Mouse (Mus musculus) midbrain, embryonic 15.5 days (tissue): ENCODE results near the gene AC134908.4. TPM values are rescaled to one million over a fixed set of nuclear protein-coding genes. Genes with fewer than 3 reads are reported as not detected.

ENCODE experiments used
- ATAC-seq: fragments of 200-750 bp; cut with Nextera tagmentation; replicated peaks from 2 replicates; pipeline ENCODE4 v1.8.0; 2017; ENCODE audit warnings: moderate TSS enrichment
- H3K27ac ChIP-seq: fragments of 300-500 bp; sonication (generic); 2 replicates; pipeline ENCODE4 v1.5.1; 2015; ENCODE audit warnings: mild to moderate bottlenecking, inconsistent platforms
- H3K27me3 ChIP-seq: fragments of 300-500 bp; sonication (generic); replicated peaks from 2 replicates; pipeline ENCODE4 v1.6.1; 2015; ENCODE audit warnings: inconsistent platforms
- H3K36me3 ChIP-seq: fragments of 300-500 bp; sonication (generic); replicated peaks from 2 replicates; pipeline ENCODE4 v1.6.1; 2015; ENCODE audit warnings: inconsistent platforms
- H3K4me1 ChIP-seq: fragments of 300-500 bp; sonication (generic); 2 replicates; pipeline ENCODE4 v1.6.1; 2015; ENCODE audit warnings: inconsistent platforms
- H3K4me2 ChIP-seq: fragments of 300-500 bp; sonication (generic); 2 replicates; pipeline ENCODE4 v1.6.1; 2015; ENCODE audit warnings: inconsistent platforms, mild to moderate bottlenecking, moderate library complexity
- H3K4me3 ChIP-seq: fragments of 300-500 bp; sonication (generic); 2 replicates; pipeline ENCODE4 v1.5.1; 2015; ENCODE audit warnings: mild to moderate bottlenecking, inconsistent platforms
- H3K9ac ChIP-seq: fragments of 300-500 bp; sonication (generic); 2 replicates; pipeline ENCODE4 v1.6.1; 2015; ENCODE audit warnings: mild to moderate bottlenecking, inconsistent platforms
- H3K9me3 ChIP-seq: fragments of 300-500 bp; sonication (generic); 2 replicates; pipeline ENCODE4 v1.6.1; 2016; ENCODE audit warnings: inconsistent platforms
- WGBS: fragments of 180-500 bp; shearing (Covaris S2); methylation state at CpG from one replicate; pipeline ENCODE4 v1.1.7; 2015; ENCODE audit warnings: mixed read lengths; 5-methylcytosine and 5-hydroxymethylcytosine counted together
- polyA plus RNA-seq: library from polyadenylated mRNA; unstranded; fragments of >200 nt; fragmentation: Nextera tagmentation; extraction: Ambion mirVana; gene quantifications from 2 replicates; pipeline ENCODE4 v1.2.1, GENCODE M21; 2015

AC134908.4 gene
- polyA plus RNA-seq, 1 experiment from 2014 or later, result 1.3 TPM

- H3K4me1 ChIP-seq, result peaks cover 84% of the 10 kb centered on the region
- WGBS, result 36% methylated on average over 8 of the region's 8 CpGs
- peak overlapping the region; percentile 66 for H3K4me3 ChIP-seq
- peak overlapping the region; percentile 91 for H3K27ac ChIP-seq
- H3K4me2 ChIP-seq, result peak overlapping the region; percentile 80
- no peaks in the 10 kb centered on the region for H3K9me3 ChIP-seq
- H3K27me3 ChIP-seq, result no peaks in the 10 kb centered on the region
- peak overlapping the region; percentile 86 for H3K9ac ChIP-seq
- ATAC-seq, result no peak
- 0 out of 2 replicates have a peak, but pooled peaks cover 31% of the 10 kb centered on the region for H3K36me3 ChIP-seq
Observed at GRCm38 (mm10) chr17:25829558-25830017, 34.1 kb upstream of the AC134908.4 start.

- ATAC-seq, result peak; percentile 59
- Histone ChIP-seq H3K4me3 (peak within 1 kb of the TSS; percentile 66), H3K9ac (peak within 1 kb of the TSS; percentile 86), H3K4me2 (peak within 1 kb of the TSS; percentile 80), H3K27ac (peak within 1 kb of the TSS; percentile 91), H3K36me3 (0 out of 2 replicates have a peak, but pooled peaks cover 31% of the 10 kb centered on the region), H3K27me3 (no peaks in the 10 kb centered on the region), H3K4me1 (peaks cover 84% of the 10 kb centered on the region), H3K9me3 (no peaks in the 10 kb centered on the region)
- 1% methylated on average over 32 of the region's 32 CpGs for WGBS
Observed at GRCm38 (mm10) chr17:25828712-25829557, 33.5 kb upstream of the AC134908.4 start, which contains the start of gene Jmjd8. Gene Jmjd8, plus strand, starts transcription at chr17:25828867.

- H3K4me1 ChIP-seq, result peaks cover 82% of the 10 kb centered on the region
- 83% methylated on average over 8 of the region's 8 CpGs for WGBS
Observed at GRCm38 (mm10) chr17:25828223-25828594, 32.8 kb upstream of the AC134908.4 start.

GRCm38 (mm10) chr17:25827546-25828222, 32.2 kb upstream of the AC134908.4 start:
- H3K4me1 ChIP-seq, result peaks cover 82% of the 10 kb centered on the region
- 92% methylated on average over 22 of the region's 22 CpGs for WGBS
- 0 out of 2 replicates have a peak overlapping the region, but pooled peaks have one; percentile 66 for H3K4me3 ChIP-seq
- H3K27me3 ChIP-seq, result no peaks in the 10 kb centered on the region
- H3K27ac ChIP-seq, result peak overlapping the region; percentile 91
- peak overlapping the region; percentile 86; the same call in 1 of the 2 replicates for H3K9ac ChIP-seq
- peak overlapping the region; percentile 80; the same call in 1 of the 2 replicates for H3K4me2 ChIP-seq
- H3K9me3 ChIP-seq, result no peaks in the 10 kb centered on the region
- H3K36me3 ChIP-seq, result 0 out of 2 replicates have a peak, but pooled peaks cover 31% of the 10 kb centered on the region
- no peak for ATAC-seq

More at GRCm38 (mm10) chr17:25828223-25828594, 32.8 kb upstream of the AC134908.4 start:
- no peaks in the 10 kb centered on the region for H3K27me3 ChIP-seq
- H3K4me2 ChIP-seq, result peak overlapping the region; percentile 80
- 0 out of 2 replicates have a peak, but pooled peaks cover 31% of the 10 kb centered on the region for H3K36me3 ChIP-seq
- ATAC-seq, result no peak
- H3K4me3 ChIP-seq, result peak overlapping the region; percentile 66
- H3K27ac ChIP-seq, result peak overlapping the region; percentile 91
- H3K9ac ChIP-seq, result peak overlapping the region; percentile 86; the same call in 1 of the 2 replicates
- H3K9me3 ChIP-seq, result no peaks in the 10 kb centered on the region

- ATAC-seq, result no peak
- Histone ChIP-seq H3K4me2 (no peak overlapping the region), H3K36me3 (0 out of 2 replicates have a peak, but pooled peaks cover 31% of the 10 kb centered on the region), H3K4me3 (no peak overlapping the region), H3K9me3 (no peaks in the 10 kb centered on the region), H3K4me1 (peaks cover 79% of the 10 kb centered on the region), H3K27ac (no peak overlapping the region), H3K9ac (no peak overlapping the region), H3K27me3 (no peaks in the 10 kb centered on the region)
- 93% methylated on average over 13 of the region's 13 CpGs for WGBS
Observed at GRCm38 (mm10) chr17:25827011-25827410, 31.6 kb upstream of the AC134908.4 start.

GRCm38 (mm10) chr17:25825984-25826570, 30.6 kb upstream of the AC134908.4 start:
- H3K4me1 ChIP-seq, result peaks cover 70% of the 10 kb centered on the region
- 93% methylated on average over 27 of the region's 27 CpGs for WGBS
- H3K4me2 ChIP-seq, result no peak overlapping the region
- H3K4me3 ChIP-seq, result no peak overlapping the region
- H3K9ac ChIP-seq, result no peak overlapping the region
- no peak overlapping the region for H3K27ac ChIP-seq
- ATAC-seq, result no peak
- 0 out of 2 replicates have a peak, but pooled peaks cover 27% of the 10 kb centered on the region for H3K36me3 ChIP-seq
- no peaks in the 10 kb centered on the region for H3K9me3 ChIP-seq
- no peaks in the 10 kb centered on the region for H3K27me3 ChIP-seq

- Histone ChIP-seq H3K9ac (no peak overlapping the region), H3K27me3 (no peaks in the 10 kb centered on the region), H3K4me1 (peaks cover 62% of the 10 kb centered on the region), H3K4me3 (no peak overlapping the region), H3K4me2 (peak overlapping the region; percentile 98), H3K27ac (no peak overlapping the region), H3K36me3 (0 out of 2 replicates have a peak, but pooled peaks cover 19% of the 10 kb centered on the region), H3K9me3 (no peaks in the 10 kb centered on the region)
- no peak for ATAC-seq
- WGBS, result 92% methylated on average over 6 of the region's 6 CpGs
Observed at GRCm38 (mm10) chr17:25825311-25825710, 29.9 kb upstream of the AC134908.4 start.

- peaks cover 12% of the 10 kb centered on the region; the same call in 1 of the 2 replicates for H3K36me3 ChIP-seq
- H3K9ac ChIP-seq, result peak overlapping the region; percentile 74
- no peaks in the 10 kb centered on the region for H3K9me3 ChIP-seq
- H3K4me2 ChIP-seq, result peak overlapping the region; percentile 98
- peaks cover 55% of the 10 kb centered on the region for H3K4me1 ChIP-seq
- no peaks in the 10 kb centered on the region for H3K27me3 ChIP-seq
- ATAC-seq, result no peak
- no peak overlapping the region for H3K27ac ChIP-seq
- 78% methylated on average over 16 of the region's 17 CpGs for WGBS
- H3K4me3 ChIP-seq, result peak overlapping the region; percentile 74
Observed at GRCm38 (mm10) chr17:25824362-25825142, 29.1 kb upstream of the AC134908.4 start.

- peak; percentile 74 for ATAC-seq
- peak within 1 kb of the TSS; percentile 74 for H3K9ac ChIP-seq
- peaks cover 16% of the 10 kb centered on the region for H3K36me3 ChIP-seq
- peak within 1 kb of the TSS; percentile 74 for H3K4me3 ChIP-seq
- no peaks in the 10 kb centered on the region for H3K9me3 ChIP-seq
- H3K27ac ChIP-seq, result peak within 1 kb of the TSS; percentile 76
- peaks cover 2% of the 10 kb centered on the region; the same call in 1 of the 2 replicates for H3K27me3 ChIP-seq
- H3K4me2 ChIP-seq, result peak within 1 kb of the TSS; percentile 98
- H3K4me1 ChIP-seq, result peaks cover 49% of the 10 kb centered on the region
- under 1% methylated on average over 18 of the region's 18 CpGs for WGBS
Observed at GRCm38 (mm10) chr17:25823452-25823851, 28.0 kb upstream of the AC134908.4 start, which contains the start of gene Wdr24. Gene Wdr24, plus strand, starts transcription at chr17:25823627.

- Histone ChIP-seq H3K9ac (no peak overlapping the region), H3K4me1 (peaks cover 6% of the 10 kb centered on the region), H3K36me3 (peaks cover 16% of the 10 kb centered on the region), H3K27ac (no peak overlapping the region), H3K9me3 (no peaks in the 10 kb centered on the region), H3K4me3 (no peak overlapping the region), H3K4me2 (no peak overlapping the region), H3K27me3 (peaks cover 12% of the 10 kb centered on the region)
- no peak for ATAC-seq
- WGBS, result 10% methylated on average over 46 of the region's 46 CpGs
Observed at GRCm38 (mm10) chr17:25818851-25819780, 23.7 kb upstream of the AC134908.4 start.
